23 mouse cellular contexts compared by ENCODE assay signal in the genomic region with DNA sequence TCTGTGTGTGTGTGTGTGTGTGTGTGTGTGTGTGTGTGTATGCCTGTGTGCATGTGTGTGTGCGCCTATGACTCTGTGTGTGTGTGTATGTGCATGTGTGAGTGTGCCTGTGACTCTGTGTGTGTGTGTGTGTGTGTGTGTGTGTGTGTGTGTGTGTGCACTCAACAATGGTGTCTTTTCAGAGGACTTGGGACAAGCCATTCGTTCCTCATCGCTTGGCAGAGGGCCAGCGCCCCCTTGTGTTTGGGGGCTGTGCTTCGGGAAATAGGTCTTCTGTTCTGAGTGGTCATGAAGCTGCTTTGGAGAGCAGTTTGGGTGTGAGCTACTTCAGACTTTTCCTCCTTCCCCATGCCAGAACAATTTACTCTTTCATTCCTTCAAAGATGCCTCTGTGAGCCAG. TPM values are rescaled to one million over a fixed set of nuclear protein-coding genes. Genes with fewer than 3 reads are reported as not detected.
A peak's percentile ranks its signal among the peaks of the same experiment; 100 is the strongest.
DNase-seq lines count a peak whose midpoint lies in the region; ATAC-seq and TF ChIP-seq lines count a peak whose summit lies in the region.
"Not testable (repeated sequence)": the region's sequence is repeated elsewhere in the genome, so short reads cannot be mapped to it uniquely, and the experiment has no call there.
"Had no signal": no experiment of that assay in that cellular context is flagged by ENCODE, and none has a peak within 500 bp of the region (broad histone marks: within the 10 kb centered on the region; RNA-seq: fewer than 3 reads in every experiment).

No protein-coding gene starts in this region.

- H3K27me3 ChIP-seq in G1E (ENCODE audit: insufficient read depth, low read length), result not testable (repeated sequence)
- H3K27me3 ChIP-seq in heart, embryonic 10.5 days (ENCODE audit: insufficient read depth, poor library complexity, severe bottlenecking), result peaks cover 11% of the 10 kb centered on the region; the same call in 1 of the 2 replicates

- H3K27ac ChIP-seq in heart, embryonic 10.5 days, result not testable (repeated sequence)

- 0 out of 2 replicates have a peak, but pooled peaks have one; percentile 19 for ATAC-seq in G1E (ENCODE audit: extremely low read depth, insufficient number of reproducible peaks, low FRiP score, poor library complexity, severe bottlenecking)

- WGBS in heart, embryonic 10.5 days, result 41% methylated on average over 5 of the region's 5 CpGs

- DNase-seq in 416B (ENCODE audit: low read depth), result peak; percentile 69
- not testable (repeated sequence) for DNase-seq in G1E (ENCODE audit: low spot score)
- peak; percentile 37 to 59 for DNase-seq in cerebellum, postnatal 10 days
- peak; percentile 68 for DNase-seq in heart, embryonic 10.5 days (ENCODE audit: low spot score)
- DNase-seq in layer of hippocampus, postnatal 10 days (ENCODE audit: low spot score in 2 of 2), result peak; percentile 35 to 41
- peak; percentile 13 for DNase-seq in lung, postnatal 10 days
- DNase-seq in retina, postnatal 1 day, result peak; percentile 41
- peak; percentile 57 for DNase-seq in thymus, postnatal 25 days

- TF ChIP-seq CTCF in G1E (IDR thresholded peaks at IDR 0.05; ENCODE audit: low read depth, low read length), result not testable (repeated sequence)

- H3K4me1 ChIP-seq in G1E (ENCODE audit: insufficient read depth, low read depth, low read length); heart, embryonic 10.5 days: not testable (repeated sequence)

- peaks cover 17% of the 10 kb centered on the region for H3K36me3 ChIP-seq in G1E (replicated peaks)
- H3K36me3 ChIP-seq in heart, embryonic 10.5 days, result peaks cover 27% of the 10 kb centered on the region

- H3K9me3 ChIP-seq in G1E (replicated peaks); heart, embryonic 10.5 days: not testable (repeated sequence)

- not testable (repeated sequence) for H3K4me3 ChIP-seq in G1E (ENCODE audit: low read depth, low read length); heart, embryonic 10.5 days

RNA-seq across cellular contexts. Expression of a gene that starts 18.8 kb away (rescaled TPM):
- total RNA-seq in G1E (2014; fragmentation: Nextera tagmentation) (14.9 and 17.9 TPM in 2 replicates), G1E (2017) (11.0 and 12.6 TPM in 2 replicates)
- polyA plus RNA-seq in G1E (2012), result 5.5 and 7.6 TPM in 2 replicates
- 92.4 and 124 TPM in 2 replicates for polyA plus RNA-seq in heart, embryonic 10.5 days (2016; fragmentation: Nextera tagmentation; extraction: Ambion mirVana)
- total RNA-seq in layer of hippocampus, postnatal 10 days (2021), result 10 to 100 TPM; 13.0 to 13.5 TPM

RNA-seq across cellular contexts. Expression of a gene that starts 29.2 kb away (rescaled TPM):
- 18.8 and 26.6 TPM in 2 replicates for total RNA-seq in G1E (2014; fragmentation: Nextera tagmentation)
- 21.0 and 21.9 TPM in 2 replicates for total RNA-seq in G1E (2017)
- polyA plus RNA-seq in G1E (2012), result 5.4 and 7.6 TPM in 2 replicates
- 33.5 and 45.1 TPM in 2 replicates for polyA plus RNA-seq in heart, embryonic 10.5 days (2016; fragmentation: Nextera tagmentation; extraction: Ambion mirVana)
- total RNA-seq in layer of hippocampus, postnatal 10 days (2021), result 10 to 100 TPM; 28.6 to 29.2 TPM

RNA-seq across cellular contexts. Expression of a gene that starts 29.2 kb away (rescaled TPM):
- total RNA-seq in G1E (2014; fragmentation: Nextera tagmentation), result 4.6 and 6.2 TPM in 2 replicates
- 7.7 and 9.8 TPM in 2 replicates for total RNA-seq in G1E (2017)
- 3.5 and 4.6 TPM in 2 replicates for polyA plus RNA-seq in G1E (2012)
- 11.5 and 14.6 TPM in 2 replicates for polyA plus RNA-seq in heart, embryonic 10.5 days (2016; fragmentation: Nextera tagmentation; extraction: Ambion mirVana)
- total RNA-seq in layer of hippocampus, postnatal 10 days (2021), result 1 to 10 TPM; 8.2 to 9.4 TPM

RNA-seq across cellular contexts. Expression of a gene that starts 41.8 kb away (rescaled TPM):
- total RNA-seq in G1E (2014; fragmentation: Nextera tagmentation), result not detected in 2 replicates
- total RNA-seq in G1E (2017), result not detected in 2 replicates
- not detected in 2 replicates for polyA plus RNA-seq in G1E (2012)
- polyA plus RNA-seq in heart, embryonic 10.5 days (2016; fragmentation: Nextera tagmentation; extraction: Ambion mirVana), result not detected in 2 replicates
- not detected for total RNA-seq in layer of hippocampus, postnatal 10 days (2021)
- total RNA-seq: adrenal gland, postnatal 10 days; common myeloid progenitor, adult 5-6 weeks; gastrocnemius, adult 8-10 months; heart, adult 2 months; layer of hippocampus, adult 18-20 months; left cerebral cortex, postnatal 36 days; liver, adult 2 months; monocyte, adult 5-6 weeks had no signal
- polyA plus RNA-seq: cerebellum, adult 2 months; embryonic facial prominence, embryonic 14.5 days; heart, adult 2 months; heart, embryonic 16.5 days; hindbrain, embryonic 10.5 days; kidney, embryonic 14.5 days; liver, adult 2 months; neural tube, embryonic 14.5 days; small intestine, adult 2 months had no signal
